Mouse (Mus musculus): ENCODE data around the gene Cphx3. TPM values are rescaled to one million over a fixed set of nuclear protein-coding genes. Genes with fewer than 3 reads are reported as not detected.
"Not testable (repeated sequence)": the region's sequence is repeated elsewhere in the genome, so short reads cannot be mapped to it uniquely, and the experiment has no call there.

Gene Cphx3
- polyA plus RNA-seq, 1 experiment from 2014 or later = not detected

GRCm38 (mm10) chr14:26175028-26175427 is 92.9 kb downstream of the Cphx3 start:
- H3K27ac ChIP-seq; H3K9ac ChIP-seq (replicated peaks); H3K27me3 ChIP-seq; H3K4me3 ChIP-seq (replicated peaks); H3K4me2 ChIP-seq; ATAC-seq (ENCODE audit: insufficient number of reproducible peaks, insufficient read depth, low FRiP score, low TSS enrichment, low read depth); H3K9me3 ChIP-seq; H3K36me3 ChIP-seq; H3K4me1 ChIP-seq (replicated peaks): not testable (repeated sequence)
- no CpG with 5 or more reads among the region's 6 CpGs for WGBS

DNA sequence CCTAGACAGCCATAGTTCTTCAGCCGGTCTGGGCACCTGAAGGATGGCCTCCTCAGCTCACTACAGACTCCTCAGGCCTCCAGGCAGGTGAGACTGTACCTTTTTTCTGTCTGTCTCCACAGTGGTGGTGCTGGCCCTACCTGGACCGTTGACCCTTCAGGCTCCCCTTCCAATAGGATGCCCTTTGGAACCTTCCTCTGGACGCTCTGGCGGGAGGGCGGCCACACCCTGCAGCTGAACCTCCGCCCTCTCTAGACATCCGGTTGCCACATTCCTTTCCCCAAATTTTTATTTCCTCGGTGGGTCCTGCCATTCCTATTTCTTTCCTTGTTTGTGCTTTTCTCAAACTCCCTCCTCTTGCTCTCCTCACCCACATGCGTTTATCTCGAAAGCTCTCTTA is 99.6 kb downstream of the Cphx3 start:
- H3K36me3 ChIP-seq; H3K27me3 ChIP-seq; H3K9me3 ChIP-seq; H3K4me3 ChIP-seq (replicated peaks); ATAC-seq (ENCODE audit: insufficient number of reproducible peaks, insufficient read depth, low FRiP score, low TSS enrichment, low read depth); H3K27ac ChIP-seq; H3K4me2 ChIP-seq; H3K4me1 ChIP-seq (replicated peaks); H3K9ac ChIP-seq (replicated peaks): not testable (repeated sequence)
- WGBS = no CpG with 5 or more reads among the region's 10 CpGs

GRCm38 (mm10) chr14:26182380-26182779 is 100.3 kb downstream of the Cphx3 start, which contains the start of gene Plac9b:
Gene Plac9b (minus strand): TSS chr14:26182480.
- H3K4me3 ChIP-seq (replicated peaks); H3K36me3 ChIP-seq; H3K4me1 ChIP-seq (replicated peaks); H3K27ac ChIP-seq; H3K9me3 ChIP-seq; H3K4me2 ChIP-seq; H3K9ac ChIP-seq (replicated peaks); ATAC-seq (ENCODE audit: insufficient number of reproducible peaks, insufficient read depth, low FRiP score, low TSS enrichment, low read depth); H3K27me3 ChIP-seq: not testable (repeated sequence)
- no CpG with 5 or more reads among the region's 10 CpGs for WGBS

GRCm38 (mm10) chr14:26186638-26187037 is 104.5 kb downstream of the Cphx3 start:
- not testable (repeated sequence) for H3K4me2 ChIP-seq; ATAC-seq (ENCODE audit: insufficient number of reproducible peaks, insufficient read depth, low FRiP score, low TSS enrichment, low read depth); H3K27me3 ChIP-seq; H3K4me1 ChIP-seq (replicated peaks); H3K27ac ChIP-seq; H3K36me3 ChIP-seq; H3K9me3 ChIP-seq; H3K9ac ChIP-seq (replicated peaks); H3K4me3 ChIP-seq (replicated peaks)
- no CpG with 5 or more reads among the region's 9 CpGs for WGBS

- not testable (repeated sequence) for H3K4me2 ChIP-seq; H3K27me3 ChIP-seq; ATAC-seq (ENCODE audit: insufficient number of reproducible peaks, insufficient read depth, low FRiP score, low TSS enrichment, low read depth); H3K4me1 ChIP-seq (replicated peaks); H3K27ac ChIP-seq; H3K4me3 ChIP-seq (replicated peaks); H3K9me3 ChIP-seq; H3K36me3 ChIP-seq; H3K9ac ChIP-seq (replicated peaks)
- WGBS = no CpG with 5 or more reads among the region's 8 CpGs
Measured at GRCm38 (mm10) chr14:26188361-26188760, 106.3 kb downstream of the Cphx3 start.

GRCm38 (mm10) chr14:26197851-26198250 is 115.8 kb downstream of the Cphx3 start:
- not testable (repeated sequence) for H3K9me3 ChIP-seq; H3K4me3 ChIP-seq (replicated peaks); H3K9ac ChIP-seq (replicated peaks); H3K4me1 ChIP-seq (replicated peaks); H3K27ac ChIP-seq; ATAC-seq (ENCODE audit: insufficient number of reproducible peaks, insufficient read depth, low FRiP score, low TSS enrichment, low read depth); H3K27me3 ChIP-seq; H3K4me2 ChIP-seq; H3K36me3 ChIP-seq
- no CpG with 5 or more reads among the region's 3 CpGs for WGBS

- H3K4me3 ChIP-seq (replicated peaks); H3K27ac ChIP-seq; H3K9ac ChIP-seq (replicated peaks); H3K4me1 ChIP-seq (replicated peaks); H3K27me3 ChIP-seq; H3K36me3 ChIP-seq; ATAC-seq (ENCODE audit: insufficient number of reproducible peaks, insufficient read depth, low FRiP score, low TSS enrichment, low read depth); H3K9me3 ChIP-seq; H3K4me2 ChIP-seq: not testable (repeated sequence)
- WGBS = no CpG with 5 or more reads among the region's 44 CpGs
Measured at GRCm38 (mm10) chr14:26206197-26206925, 124.3 kb downstream of the Cphx3 start.

- not testable (repeated sequence) for H3K9me3 ChIP-seq; H3K27me3 ChIP-seq; H3K4me1 ChIP-seq (replicated peaks); H3K9ac ChIP-seq (replicated peaks); ATAC-seq (ENCODE audit: insufficient number of reproducible peaks, insufficient read depth, low FRiP score, low TSS enrichment, low read depth); H3K4me2 ChIP-seq; H3K27ac ChIP-seq; H3K4me3 ChIP-seq (replicated peaks); H3K36me3 ChIP-seq
- WGBS = no CpG with 5 or more reads among the region's 10 CpGs
Measured at GRCm38 (mm10) chr14:26206926-26207247, 124.8 kb downstream of the Cphx3 start, which contains the start of gene Tmem254b. Gene Tmem254b (minus strand): TSS chr14:26207041.

DNA sequence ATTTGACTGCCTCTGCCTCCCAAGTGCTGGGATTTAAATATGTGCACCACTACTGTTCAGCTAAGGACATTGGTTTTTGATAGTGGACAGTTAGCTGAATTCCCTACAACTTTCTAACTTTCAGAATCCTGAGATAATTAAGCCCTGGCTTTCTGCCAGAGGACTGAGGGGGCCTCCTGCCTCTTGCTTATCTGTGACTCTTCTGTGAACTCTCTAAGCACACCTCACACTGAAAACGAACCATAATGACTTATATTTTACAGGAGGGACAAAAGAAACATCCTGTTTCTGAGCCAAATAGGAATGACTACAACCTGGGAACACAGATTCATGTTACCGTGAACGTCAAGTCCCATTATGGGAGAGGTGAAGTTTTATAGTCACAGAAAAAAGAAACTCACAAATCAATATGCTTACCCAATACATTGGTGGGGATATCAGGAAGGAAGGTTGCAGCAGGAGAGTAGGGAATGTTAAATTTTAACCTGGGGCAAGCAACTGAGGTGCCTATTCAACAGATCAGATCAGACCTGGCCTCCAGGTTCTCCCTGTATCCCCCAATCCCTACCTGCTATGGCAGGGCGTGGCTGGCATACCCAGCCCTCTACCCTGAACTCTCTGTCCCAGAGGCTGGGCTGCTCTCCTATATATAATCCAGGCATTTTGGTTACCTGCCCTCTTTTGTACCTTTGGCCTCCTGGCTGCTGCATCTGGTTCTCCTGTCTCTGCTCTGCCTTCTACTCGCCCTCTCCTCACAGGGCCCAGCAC is 134.3 kb downstream of the Cphx3 start:
- no CpG with 5 or more reads among the region's 5 CpGs for WGBS
- H3K9me3 ChIP-seq; H3K9ac ChIP-seq (replicated peaks); H3K27me3 ChIP-seq; H3K36me3 ChIP-seq; ATAC-seq (ENCODE audit: insufficient number of reproducible peaks, insufficient read depth, low FRiP score, low TSS enrichment, low read depth); H3K4me1 ChIP-seq (replicated peaks); H3K4me2 ChIP-seq; H3K27ac ChIP-seq; H3K4me3 ChIP-seq (replicated peaks): not testable (repeated sequence)

GRCm38 (mm10) chr14:26237183-26237582 is 155.1 kb downstream of the Cphx3 start:
- H3K9me3 ChIP-seq; H3K27ac ChIP-seq; H3K36me3 ChIP-seq; H3K4me1 ChIP-seq (replicated peaks); H3K4me3 ChIP-seq (replicated peaks); H3K4me2 ChIP-seq; H3K27me3 ChIP-seq; ATAC-seq (ENCODE audit: insufficient number of reproducible peaks, insufficient read depth, low FRiP score, low TSS enrichment, low read depth); H3K9ac ChIP-seq (replicated peaks): not testable (repeated sequence)
- WGBS = no CpG with 5 or more reads among the region's 2 CpGs

- not testable (repeated sequence) for H3K27me3 ChIP-seq; H3K9ac ChIP-seq (replicated peaks); H3K36me3 ChIP-seq; H3K4me2 ChIP-seq; H3K27ac ChIP-seq; H3K4me1 ChIP-seq (replicated peaks); H3K9me3 ChIP-seq; H3K4me3 ChIP-seq (replicated peaks)
- ATAC-seq (ENCODE audit: insufficient number of reproducible peaks, insufficient read depth, low FRiP score, low TSS enrichment, low read depth) = peak; percentile 84
- WGBS = no CpG with 5 or more reads among the region's 25 CpGs
Measured at GRCm38 (mm10) chr14:26257756-26258617, 175.9 kb downstream of the Cphx3 start, which contains the start of gene Duxbl3. Gene Duxbl3 (plus strand): TSS chr14:26257962.

All from limb, embryonic 12.5 days (tissue).